ENCODE assay signal across 26 mouse cellular contexts in genomic region chr13:23502916-23503315, GRCm38 (mm10). TPM values are rescaled to one million over a fixed set of nuclear protein-coding genes. Genes with fewer than 3 reads are reported as not detected.
A peak's percentile ranks its signal among the peaks of the same experiment; 100 is the strongest.
DNase-seq lines count a peak whose midpoint lies in the region; ATAC-seq and TF ChIP-seq lines count a peak whose summit lies in the region.
"Had no signal": no experiment of that assay in that cellular context is flagged by ENCODE, and none has a peak within 500 bp of the region (broad histone marks: within the 10 kb centered on the region; RNA-seq: fewer than 3 reads in every experiment).

No protein-coding gene starts in this region.

- H3K4me2 ChIP-seq in forebrain, embryonic 11.5 days (ENCODE audit: low read depth, low read length, severe bottlenecking), result no peak overlapping the region
- H3K4me2 ChIP-seq: forebrain, embryonic 15.5 days had no signal

- TF ChIP-seq POLR2A in MEL (IDR thresholded peaks at IDR 0.05; ENCODE audit: control insufficient read depth in 1 of 2, insufficient read depth in 1 of 2, low read depth in 1 of 2, low read length in 2 of 2, poor library complexity in 1 of 2), result no peak

- WGBS in forebrain, embryonic 10.5 days, result 26% methylated on average over 4 of the region's 4 CpGs
- 32% methylated on average over 4 of the region's 4 CpGs for WGBS in forebrain, embryonic 11.5 days

- no peak for ATAC-seq in forebrain, embryonic 11.5 days (replicated peaks; ENCODE audit: low FRiP score)
- ATAC-seq: activated CD4-positive, CD25-positive, alpha-beta regulatory T cell, adult 4 months; forebrain, embryonic 13.5 days; forebrain, embryonic 15.5 days; forebrain, postnatal 0 days; Patski had no signal

- intact Hi-C loops in left cerebral cortex, postnatal 25 days (cut with DNase I), result loop anchor here (5.0 kb wide), 2 partner anchors 36 to 206 kb away; partner anchors contain the start of gene Btn1a1

- peaks cover 70% of the 10 kb centered on the region for H3K4me1 ChIP-seq in forebrain, embryonic 10.5 days
- peaks cover 6% of the 10 kb centered on the region; the same call in 1 of the 2 replicates for H3K4me1 ChIP-seq in forebrain, embryonic 11.5 days (replicated peaks; ENCODE audit: control insufficient read depth, insufficient read depth, low read length)
- H3K4me1 ChIP-seq in E14TG2a.4 (replicated peaks; ENCODE audit: low read depth, low read length), result peaks cover 67% of the 10 kb centered on the region
- peaks cover 0 to 10% of the 10 kb centered on the region in 2 experiments; a peak in 1 of 4 replicates for H3K4me1 ChIP-seq in MEL (ENCODE audit: control insufficient read depth in 1 of 2, insufficient read depth in 2 of 2, low read length in 2 of 2)

- no peaks in the 10 kb centered on the region for H3K9me3 ChIP-seq in forebrain, embryonic 10.5 days
- no peaks in the 10 kb centered on the region for H3K9me3 ChIP-seq in forebrain, embryonic 11.5 days (ENCODE audit: control insufficient read depth, low read length)
- H3K9me3 ChIP-seq in E14TG2a.4 (ENCODE audit: low read length) (no peaks in the 10 kb centered on the region), MEL (replicated peaks; ENCODE audit: insufficient read depth, low read length) (no peaks in the 10 kb centered on the region)
- H3K9me3 ChIP-seq: embryonic facial prominence, embryonic 10.5 days; embryonic facial prominence, embryonic 12.5 days; forebrain, embryonic 13.5 days; forebrain, embryonic 15.5 days; G1E had no signal

- no peak overlapping the region for H3K27ac ChIP-seq in forebrain, embryonic 10.5 days
- no peak overlapping the region for H3K27ac ChIP-seq in forebrain, embryonic 11.5 days (ENCODE audit: low read depth, low read length)
- H3K27ac ChIP-seq in MEL (ENCODE audit: control insufficient read depth, low read depth, low read length), result no peak overlapping the region
- H3K27ac ChIP-seq: embryonic facial prominence, embryonic 10.5 days; embryonic facial prominence, embryonic 12.5 days; forebrain, embryonic 13.5 days; forebrain, embryonic 15.5 days had no signal

- TF ChIP-seq CTCF in E14TG2a.4 (conservative IDR thresholded peaks at IDR 0.05; ENCODE audit: low read length) (no peak), MEL (IDR thresholded peaks at IDR 0.05 in 2 of 3, conservative IDR thresholded peaks at IDR 0.05 in 1 of 3; ENCODE audit: control insufficient read depth in 1 of 3, insufficient read depth in 1 of 3, low read depth in 2 of 3, low read length in 3 of 3, poor library complexity in 1 of 3, severe bottlenecking in 1 of 3) (no peak)

- H3K36me3 ChIP-seq in forebrain, embryonic 10.5 days (replicated peaks), result no peaks in the 10 kb centered on the region
- H3K36me3 ChIP-seq in forebrain, embryonic 11.5 days (ENCODE audit: control insufficient read depth, insufficient read depth, low read length), result no peaks in the 10 kb centered on the region
- no peaks in the 10 kb centered on the region for H3K36me3 ChIP-seq in E14TG2a.4 (ENCODE audit: insufficient read depth, low read length)
- H3K36me3 ChIP-seq in MEL (ENCODE audit: control insufficient read depth in 1 of 2, insufficient read depth in 2 of 2, low read length in 2 of 2), result peaks cover 0 to 12% of the 10 kb centered on the region in 2 experiments; a peak in 2 of 4 replicates
- H3K36me3 ChIP-seq: embryonic facial prominence, embryonic 10.5 days; embryonic facial prominence, embryonic 12.5 days; forebrain, embryonic 15.5 days; G1E had no signal

- no peaks in the 10 kb centered on the region for H3K79me2 ChIP-seq in MEL (ENCODE audit: control insufficient read depth, insufficient read depth, low read length, poor library complexity)

- no peak overlapping the region for H3K9ac ChIP-seq in forebrain, embryonic 11.5 days (ENCODE audit: low read length)
- peak overlapping the region; percentile 38; the same call in 1 of the 2 replicates for H3K9ac ChIP-seq in MEL (ENCODE audit: control insufficient read depth, low read depth, low read length, poor library complexity, severe bottlenecking)
- H3K9ac ChIP-seq: embryonic facial prominence, embryonic 12.5 days; forebrain, embryonic 13.5 days; forebrain, embryonic 15.5 days; forebrain, postnatal 0 days had no signal

- no peaks in the 10 kb centered on the region for H3K27me3 ChIP-seq in forebrain, embryonic 10.5 days (ENCODE audit: poor library complexity, severe bottlenecking)
- H3K27me3 ChIP-seq in forebrain, embryonic 11.5 days (ENCODE audit: control insufficient read depth, insufficient read depth, low read length), result no peaks in the 10 kb centered on the region
- H3K27me3 ChIP-seq in E14TG2a.4 (ENCODE audit: insufficient read depth, low read length), result no peaks in the 10 kb centered on the region
- no peaks in the 10 kb centered on the region for H3K27me3 ChIP-seq in MEL (ENCODE audit: control insufficient read depth in 1 of 2, insufficient read depth in 2 of 2, low read length in 2 of 2)
- H3K27me3 ChIP-seq: embryonic facial prominence, embryonic 12.5 days; forebrain, embryonic 13.5 days; forebrain, embryonic 15.5 days; Patski had no signal

- no peak for TF ChIP-seq EP300 in MEL (IDR thresholded peaks at IDR 0.05; ENCODE audit: low read depth in 1 of 2, low read length in 2 of 2)

- DNase-seq in forebrain, embryonic 10.5 days (ENCODE audit: extremely low spot score, low spot score), result no peak
- no peak for DNase-seq in forebrain, embryonic 11.5 days (ENCODE audit: low spot score)
- DNase-seq in 3T3-L1 (ENCODE audit: low read depth, low spot score), result peak; percentile 70
- peak; percentile 43 for DNase-seq in MEL (ENCODE audit: low read depth, low spot score)
- DNase-seq in urinary bladder, adult 18-20 months (ENCODE audit: low spot score in 2 of 2), result no peak
- DNase-seq in frontal cortex, postnatal 25 days (ENCODE audit: low spot score in 2 of 2), result no peak
- DNase-seq in left cerebral cortex, postnatal 25 days (ENCODE audit: low spot score in 2 of 2), result no peak
- DNase-seq: adrenal gland, adult 8-10 months; adrenal gland, postnatal 14 days; adrenal gland, postnatal 36 days; cerebellum, adult 11-12 months; cerebellum, adult 2 months; cerebellum, adult 9-10 months; cerebellum, postnatal 10 days; cerebellum, postnatal 25 days; forebrain, postnatal 0 days had no signal

- 0 out of 2 replicates have a peak overlapping the region, but pooled peaks have one; percentile 27 for H3K4me3 ChIP-seq in forebrain, embryonic 10.5 days
- no peak overlapping the region for H3K4me3 ChIP-seq in forebrain, embryonic 11.5 days (ENCODE audit: low read depth, low read length)
- peak overlapping the region; percentile 51; the same call in 1 of the 2 replicates for H3K4me3 ChIP-seq in E14TG2a.4 (replicated peaks; ENCODE audit: low read length)
- peak overlapping the region; percentile 4 to 43; a peak in 3 of 4 replicates for H3K4me3 ChIP-seq in MEL (ENCODE audit: control insufficient read depth in 1 of 2, insufficient read depth in 1 of 2, low read depth in 2 of 2, low read length in 2 of 2)
- H3K4me3 ChIP-seq: embryonic facial prominence, embryonic 12.5 days; forebrain, embryonic 13.5 days; forebrain, embryonic 15.5 days had no signal

- TF ChIP-seq RAD21 in MEL (IDR thresholded peaks at IDR 0.05; ENCODE audit: low read depth, low read length), result no peak

TF ChIP-seq in MEL, 35 proteins besides CTCF, POLR2A, EP300 and RAD21 (continues in another document):
- TF ChIP-seq UBTF (IDR thresholded peaks at IDR 0.05; ENCODE audit: borderline replicate concordance, insufficient read depth, low read depth, low read length) (no peak), JUND (IDR thresholded peaks at IDR 0.05; ENCODE audit: low read depth, low read length) (no peak), NRF1 (IDR thresholded peaks at IDR 0.05; ENCODE audit: insufficient read depth, low read depth, low read length, poor library complexity, severe bottlenecking) (no peak), USF1 (IDR thresholded peaks at IDR 0.05; ENCODE audit: low read depth, low read length) (no peak)

RNA-seq across cellular contexts. Expression of gene Btn2a2, which starts 14.3 kb away (rescaled TPM):
- polyA plus RNA-seq in forebrain, embryonic 10.5 days (2016; fragmentation: Nextera tagmentation; extraction: Ambion mirVana), result 0.52 and 0.54 TPM in 2 replicates
- polyA plus RNA-seq in forebrain, embryonic 11.5 days (2014; fragmentation: Nextera tagmentation; extraction: Ambion mirVana), result 0.48 and 0.59 TPM in 2 replicates
- total RNA-seq in MEL (2012; rRNA removed), result not detected in 2 replicates
- polyA plus RNA-seq in MEL (2012; ENCODE audit: insufficient read depth in 1 of 2, insufficient read length in 2 of 2, low read depth in 1 of 2, low replicate concordance in 2 of 2, missing spikeins in 1 of 2), result not detected
- 1 to 10 TPM; 1.1 to 1.3 TPM for total RNA-seq in left cerebral cortex, postnatal 25 days (2021)
- total RNA-seq: adrenal gland, adult 18-20 months; adrenal gland, adult 8-10 months; adrenal gland, postnatal 14 days; adrenal gland, postnatal 36 days; forebrain, postnatal 0 days had no signal
- polyA plus RNA-seq: activated CD4-positive, CD25-positive, alpha-beta regulatory T cell, adult 4 months; forebrain, embryonic 15.5 days; forebrain, postnatal 0 days; G1E had no signal

RNA-seq across cellular contexts. Expression of gene Hist1h4h, which starts 27.9 kb away (rescaled TPM):
- 3.8 and 4.0 TPM in 2 replicates for polyA plus RNA-seq in forebrain, embryonic 10.5 days (2016; fragmentation: Nextera tagmentation; extraction: Ambion mirVana)
- 2.0 and 4.9 TPM in 2 replicates for polyA plus RNA-seq in forebrain, embryonic 11.5 days (2014; fragmentation: Nextera tagmentation; extraction: Ambion mirVana)
- total RNA-seq in MEL (2012; rRNA removed), result 5,750 and 5,753 TPM in 2 replicates
- 1 to 10 TPM in 1 of 2 experiments, not detected in 1; 9.9 TPM for polyA plus RNA-seq in MEL (2012; ENCODE audit: insufficient read depth in 1 of 2, insufficient read length in 2 of 2, low read depth in 1 of 2, low replicate concordance in 2 of 2, missing spikeins in 1 of 2)
- total RNA-seq in left cerebral cortex, postnatal 25 days (2021), result 100 to 1,000 TPM; 300 to 349 TPM

RNA-seq across cellular contexts. Expression of gene Hist1h2af, which starts 30.8 kb away (rescaled TPM):
- 6.7 and 9.5 TPM in 2 replicates for polyA plus RNA-seq in forebrain, embryonic 10.5 days (2016; fragmentation: Nextera tagmentation; extraction: Ambion mirVana)
- polyA plus RNA-seq in forebrain, embryonic 11.5 days (2014; fragmentation: Nextera tagmentation; extraction: Ambion mirVana), result 7.7 and 9.3 TPM in 2 replicates
- total RNA-seq in MEL (2012; rRNA removed), result 939 and 1,000 TPM in 2 replicates
- 10 to 100 TPM in 1 of 2 experiments, not detected in 1; 64.3 TPM for polyA plus RNA-seq in MEL (2012; ENCODE audit: insufficient read depth in 1 of 2, insufficient read length in 2 of 2, low read depth in 1 of 2, low replicate concordance in 2 of 2, missing spikeins in 1 of 2)
- 1 to 10 TPM; 1.6 to 3.9 TPM for total RNA-seq in left cerebral cortex, postnatal 25 days (2021)
- polyA plus RNA-seq: activated CD4-positive, CD25-positive, alpha-beta regulatory T cell, adult 4 months; forebrain, postnatal 0 days had no signal

RNA-seq across cellular contexts. Expression of gene Hist1h3g, which starts 32.3 kb away (rescaled TPM):
- 6.3 and 8.1 TPM in 2 replicates for polyA plus RNA-seq in forebrain, embryonic 10.5 days (2016; fragmentation: Nextera tagmentation; extraction: Ambion mirVana)
- polyA plus RNA-seq in forebrain, embryonic 11.5 days (2014; fragmentation: Nextera tagmentation; extraction: Ambion mirVana), result 5.2 and 5.7 TPM in 2 replicates
- 441 and 728 TPM in 2 replicates for total RNA-seq in MEL (2012; rRNA removed)
- 1 to 10 TPM in 1 of 2 experiments, not detected in 1; 5.2 TPM for polyA plus RNA-seq in MEL (2012; ENCODE audit: insufficient read depth in 1 of 2, insufficient read length in 2 of 2, low read depth in 1 of 2, low replicate concordance in 2 of 2, missing spikeins in 1 of 2)
- total RNA-seq in left cerebral cortex, postnatal 25 days (2021), result 1 to 10 TPM; 3.1 to 4.6 TPM
- polyA plus RNA-seq: cerebellum, adult 2 months had no signal

RNA-seq across cellular contexts. Expression of gene Btn1a1, which starts 37.2 kb away (rescaled TPM):
- 0.09 TPM in 1 of 2 replicates, not detected in the other for polyA plus RNA-seq in forebrain, embryonic 10.5 days (2016; fragmentation: Nextera tagmentation; extraction: Ambion mirVana)
- polyA plus RNA-seq in forebrain, embryonic 11.5 days (2014; fragmentation: Nextera tagmentation; extraction: Ambion mirVana), result 0.17 and 0.19 TPM in 2 replicates
- 0.07 TPM in 1 of 2 replicates, not detected in the other for total RNA-seq in MEL (2012; rRNA removed)
- under 1 TPM in 1 of 2 experiments, not detected in 1; 0.25 TPM for polyA plus RNA-seq in MEL (2012; ENCODE audit: insufficient read depth in 1 of 2, insufficient read length in 2 of 2, low read depth in 1 of 2, low replicate concordance in 2 of 2, missing spikeins in 1 of 2)
- not detected for total RNA-seq in left cerebral cortex, postnatal 25 days (2021)
- total RNA-seq: adrenal gland, adult 8-10 months; adrenal gland, postnatal 36 days had no signal
- polyA plus RNA-seq: activated CD4-positive, CD25-positive, alpha-beta regulatory T cell, adult 4 months; C2C12; forebrain, embryonic 13.5 days had no signal

Comparison
In these comparisons a context has a peak if more than half of its experiments do, and no peak if none do; other contexts are left out.
1. DNase-seq: peak in 3T3-L1 (single experiment) and MEL (single experiment); none in forebrain, embryonic 10.5 days (single experiment), forebrain, embryonic 11.5 days (single experiment), urinary bladder, adult 18-20 months (0 of 2), frontal cortex, postnatal 25 days (0 of 2) and left cerebral cortex, postnatal 25 days (0 of 2).